Mouse (Mus musculus) layer of hippocampus, adult 2 months (tissue): Measurements from ENCODE around the gene Kctd4. TPM values are rescaled to one million over a fixed set of nuclear protein-coding genes. Genes with fewer than 3 reads are reported as not detected.
A peak's percentile ranks its signal among the peaks of the same experiment; 100 is the strongest.
"Not testable (repeated sequence)": the region's sequence is repeated elsewhere in the genome, so short reads cannot be mapped to it uniquely, and the experiment has no call there.

Source experiments
- DNase-seq, 2 experiments: peaks; one replicate each; pipeline ENCODE4 v3.0.0; 2022; ENCODE audit warnings: low spot score in 2 of 2
- H3K27ac ChIP-seq: fragments of 200-600 bp; 2 replicates; pipeline ENCODE4 v1.8.1; 2022
- H3K4me3 ChIP-seq: fragments of 200-600 bp; 2 replicates; pipeline ENCODE4 v1.8.1; 2022; ENCODE audit warnings: mild to moderate bottlenecking
- CTCF ChIP-seq: fragments of 200-600 bp; conservative IDR thresholded peaks from 2 replicates; pipeline ENCODE4 v1.8.1; 2022; ENCODE audit warnings: antibody characterized with exemption, mild to moderate bottlenecking, moderate library complexity
- long read RNA-seq, 2 experiments: library from polyadenylated mRNA; stranded (forward); transcript quantifications; one replicate each; pipeline ENCODE4 v2.0.0; 2021; ENCODE audit warnings: borderline mapping rate in 2 of 2
- total RNA-seq, 2 experiments: library from RNA; stranded (reverse); gene quantifications; 2 replicates each; pipeline ENCODE4 v1.2.3; 2021

Gene Kctd4
- total RNA-seq = 10 to 100 TPM; 60.6 to 63.3 TPM
- long read RNA-seq, experiment 1, partial matches to known transcripts = 27 of 29 reads
- long read RNA-seq, experiment 1, other reads (novel, unspliced or antisense) = 2 of 29 reads
- long read RNA-seq, experiment 2, partial matches to known transcripts = 39 of 40 reads
- long read RNA-seq, experiment 2, other reads (novel, unspliced or antisense) = 1 of 40 reads

- TF ChIP-seq CTCF = no peak
- Histone ChIP-seq H3K27ac (peak within 1 kb of the TSS; percentile 76; the same call in 1 of the 2 replicates), H3K4me3 (no peak within 1 kb of the TSS)
- DNase-seq = no peak
These were observed at the start of gene Kctd4 for GRCm38 (mm10) chr14:75954766-75955165. Gene Kctd4 (plus strand): TSS chr14:75955009.

GRCm38 (mm10) chr14:75906931-75907330 lies 47.9 kb upstream of the Kctd4 start:
- Histone ChIP-seq H3K4me3 (no peak overlapping the region), H3K27ac (no peak overlapping the region)
- TF ChIP-seq CTCF = no peak
- no peak for DNase-seq

- no peak overlapping the region for H3K4me3 ChIP-seq
These were observed 42.8 kb upstream of the Kctd4 start for GRCm38 (mm10) chr14:75911968-75912367.

GRCm38 (mm10) chr14:75912665-75913064 lies 42.1 kb upstream of the Kctd4 start:
- no peak for TF ChIP-seq CTCF
- Histone ChIP-seq H3K4me3 (no peak overlapping the region), H3K27ac (peak overlapping the region; percentile 15; the same call in 1 of the 2 replicates)
- DNase-seq = no peak

More at GRCm38 (mm10) chr14:75911968-75912367, 42.8 kb upstream of the Kctd4 start:
- DNase-seq = no peak
- peak overlapping the region; percentile 15; the same call in 1 of the 2 replicates for H3K27ac ChIP-seq
- no peak for TF ChIP-seq CTCF

DNA sequence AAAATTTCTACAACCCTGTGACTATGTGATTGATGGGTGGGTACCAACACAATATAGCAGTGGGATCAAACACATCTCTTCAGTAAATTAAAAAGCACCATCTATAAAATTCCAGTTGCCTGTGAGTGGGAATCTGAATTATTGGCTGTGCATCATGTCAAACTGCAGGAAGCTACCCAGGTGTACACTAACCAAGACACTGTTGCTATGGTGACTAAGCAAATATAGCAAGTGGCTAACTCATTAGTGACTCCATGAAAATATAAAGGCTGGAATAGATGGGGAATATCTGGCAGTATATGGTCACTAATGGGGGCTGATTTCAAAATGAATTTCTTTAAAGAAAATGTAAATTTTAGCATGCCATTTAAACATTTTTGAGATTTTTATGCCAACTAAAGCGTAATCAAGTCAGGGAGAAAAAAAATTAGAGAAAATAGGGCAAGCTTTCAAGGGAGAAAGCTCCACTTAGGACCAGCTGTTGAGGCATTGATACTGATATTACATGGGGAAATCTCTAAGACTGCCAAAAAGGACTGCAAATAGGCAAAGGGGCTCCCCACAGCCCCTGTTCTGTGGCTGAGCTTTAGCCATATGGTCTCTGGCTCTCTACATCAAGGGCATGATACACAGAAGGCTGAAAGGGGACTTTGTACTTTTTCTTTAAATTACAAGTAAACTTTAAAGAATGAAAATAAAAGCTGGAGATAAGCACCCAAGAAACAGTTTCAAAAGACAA lies 31.3 kb upstream of the Kctd4 start:
- no peak for TF ChIP-seq CTCF
- no peak for DNase-seq
- no peak overlapping the region for H3K4me3 ChIP-seq
- H3K27ac ChIP-seq = peak overlapping the region; percentile 16; the same call in 1 of the 2 replicates

DNA sequence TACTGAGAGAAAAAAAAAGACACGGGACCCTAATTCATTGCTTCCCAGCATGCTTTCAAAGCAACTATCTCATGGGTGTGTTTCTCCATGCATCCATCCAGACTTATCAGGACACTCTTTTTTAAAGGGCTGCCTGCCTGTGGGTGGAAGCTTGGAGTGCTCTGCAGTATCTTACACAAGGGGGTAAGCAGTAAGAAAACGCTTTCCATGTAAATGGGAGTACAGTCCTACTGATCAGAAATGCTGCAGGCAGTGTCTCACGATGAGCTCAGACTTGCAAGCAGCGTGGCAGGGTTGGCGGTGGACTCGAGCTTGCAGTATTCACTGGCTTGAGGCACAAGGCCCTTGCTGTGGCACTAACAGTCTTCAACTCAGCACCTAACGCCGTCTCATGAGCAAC lies 25.1 kb upstream of the Kctd4 start:
- not testable (repeated sequence) for DNase-seq, H3K4me3 ChIP-seq
- H3K27ac ChIP-seq = peak overlapping the region; percentile 41; the same call in 1 of the 2 replicates

DNA sequence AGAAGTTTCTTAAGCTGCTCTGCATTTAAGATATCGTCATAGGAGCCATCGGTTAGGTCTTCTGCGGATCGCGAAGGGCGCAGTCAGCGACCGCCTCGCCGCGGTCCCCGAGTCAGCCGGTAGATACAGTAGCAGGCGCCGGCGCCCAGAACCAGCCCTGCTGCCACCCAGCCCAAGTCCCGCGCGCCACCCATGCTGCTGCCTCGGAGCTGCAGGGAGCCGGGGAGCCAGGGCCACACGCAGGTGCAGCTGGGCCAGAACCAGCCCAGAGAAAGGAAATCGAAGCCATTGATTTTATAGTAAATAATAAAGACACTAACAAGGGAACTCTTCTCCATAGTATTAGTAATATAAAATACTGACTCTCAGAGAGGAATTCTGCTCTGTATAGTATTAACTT lies 23.5 kb upstream of the Kctd4 start:
- no peak overlapping the region for H3K4me3 ChIP-seq

DNA sequence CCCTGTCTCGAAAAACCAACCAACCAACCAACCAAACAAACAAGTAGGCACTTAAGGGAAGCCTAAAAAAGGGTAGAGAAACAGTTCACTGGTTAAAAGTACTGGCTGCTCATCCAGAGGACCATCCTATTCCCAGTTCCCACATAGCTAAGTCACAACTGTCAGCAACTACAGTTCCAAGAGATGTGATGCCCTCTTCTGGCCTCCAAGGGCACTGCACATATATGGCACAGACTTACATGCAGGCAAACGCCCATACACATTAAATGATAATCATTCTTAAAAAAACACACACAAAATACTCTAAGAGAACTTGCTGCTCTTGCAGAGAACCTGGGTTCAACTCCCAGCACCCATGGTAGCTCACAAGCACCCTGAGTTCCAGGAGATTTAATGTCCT lies 20.4 kb upstream of the Kctd4 start:
- no peak overlapping the region for H3K27ac ChIP-seq
- TF ChIP-seq CTCF = peak; percentile 63
- no peak for DNase-seq
- no peak overlapping the region for H3K4me3 ChIP-seq

More for the DNA sequence above, 23.5 kb upstream of the Kctd4 start:
- TF ChIP-seq CTCF = no peak
- DNase-seq = no peak
- no peak overlapping the region for H3K27ac ChIP-seq

DNA sequence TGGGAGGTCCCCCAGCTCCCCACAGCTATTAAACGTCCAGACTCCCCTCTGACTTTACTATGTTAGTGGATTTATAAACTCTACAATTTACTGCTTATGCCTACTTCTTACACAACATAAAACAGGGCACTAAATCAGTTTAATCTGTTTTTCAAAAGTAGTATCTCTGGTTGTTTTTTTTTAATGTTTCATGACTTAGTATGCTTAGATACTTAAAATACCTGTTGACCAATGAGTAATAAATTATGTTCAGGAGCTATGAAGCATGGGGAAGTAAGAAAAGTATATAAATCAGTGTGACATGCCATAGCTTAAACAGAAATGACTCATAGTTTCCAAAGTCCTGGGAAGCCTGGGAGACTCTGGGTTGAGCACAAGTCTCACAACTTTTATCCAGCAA lies 17.1 kb upstream of the Kctd4 start:
- Histone ChIP-seq H3K27ac (no peak overlapping the region), H3K4me3 (no peak overlapping the region)
- no peak for TF ChIP-seq CTCF
- DNase-seq = no peak

GRCm38 (mm10) chr14:75941500-75941899 lies 13.3 kb upstream of the Kctd4 start:
- H3K27ac ChIP-seq = no peak overlapping the region
- TF ChIP-seq CTCF = no peak
- DNase-seq = no peak
- H3K4me3 ChIP-seq = no peak overlapping the region

- Histone ChIP-seq H3K4me3 (no peak overlapping the region), H3K27ac (no peak overlapping the region)
- DNase-seq = no peak
- no peak for TF ChIP-seq CTCF
These were observed 12.4 kb upstream of the Kctd4 start for GRCm38 (mm10) chr14:75942365-75942764.

- Histone ChIP-seq H3K27ac (no peak overlapping the region), H3K4me3 (no peak overlapping the region)
- no peak for DNase-seq
- no peak for TF ChIP-seq CTCF
These were observed 7.1 kb upstream of the Kctd4 start for GRCm38 (mm10) chr14:75947674-75948073.

DNA sequence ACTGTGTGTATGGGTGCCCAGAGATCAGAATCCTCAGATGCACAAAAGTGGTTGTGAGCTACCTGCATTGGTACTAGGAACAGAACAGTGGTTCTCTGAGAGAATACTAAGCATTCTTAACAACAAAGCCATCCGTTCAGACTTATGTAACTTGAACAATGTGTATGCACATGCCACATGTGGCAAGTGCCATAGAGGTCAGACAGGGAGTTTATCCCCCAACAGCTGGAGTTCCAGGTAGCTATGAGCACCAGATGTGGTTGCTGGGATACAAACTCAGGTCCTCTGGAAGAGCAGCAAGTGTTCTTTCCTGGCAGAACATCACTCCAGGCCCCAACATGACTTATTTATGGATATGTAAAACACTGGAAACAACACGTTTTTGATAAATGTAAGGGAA lies 1.8 kb upstream of the Kctd4 start:
- TF ChIP-seq CTCF = no peak
- no peak for DNase-seq
- H3K27ac ChIP-seq = peak overlapping the region; percentile 76
- H3K4me3 ChIP-seq = no peak overlapping the region

DNA sequence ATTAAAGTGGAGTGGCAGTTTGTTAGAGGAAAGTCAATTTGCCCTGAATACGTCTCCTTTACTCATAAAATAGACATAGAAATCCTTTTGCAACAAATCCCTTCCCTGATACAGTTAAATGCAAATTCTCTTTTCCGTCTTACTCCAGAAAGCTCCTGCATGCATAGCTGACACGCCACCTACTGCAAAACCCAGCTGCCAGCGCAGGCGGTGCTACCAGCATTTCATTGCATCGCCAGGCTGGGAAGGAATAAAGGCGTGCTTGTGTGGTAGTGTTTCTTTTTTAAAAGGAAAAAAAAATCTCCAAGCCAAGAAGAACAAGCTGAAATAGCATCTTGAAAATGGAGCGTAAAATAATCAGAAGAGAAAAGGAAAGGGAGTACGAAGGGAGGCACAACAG lies 7.4 kb downstream of the Kctd4 start:
- Histone ChIP-seq H3K27ac (peak overlapping the region; percentile 97), H3K4me3 (peak overlapping the region; percentile 79)
- TF ChIP-seq CTCF = peak; percentile 68
- DNase-seq = peak; percentile 78 to 87
